Mouse (Mus musculus) ovary, postnatal 10 days (tissue): ENCODE results near the gene Pbxip1.
A peak's percentile ranks its signal among the peaks of the same experiment; 100 is the strongest.

ENCODE experiments used
- DNase-seq: peaks from one replicate; pipeline ENCODE4 v3.0.0; 2022; ENCODE audit warnings: low spot score

Gene Pbxip1

GRCm38 (mm10) chr3:89436176-89437113 lies at the start of gene Pbxip1:
Gene Pbxip1 (plus strand): TSS chr3:89436706.
- peak; percentile 33 for DNase-seq

DNA sequence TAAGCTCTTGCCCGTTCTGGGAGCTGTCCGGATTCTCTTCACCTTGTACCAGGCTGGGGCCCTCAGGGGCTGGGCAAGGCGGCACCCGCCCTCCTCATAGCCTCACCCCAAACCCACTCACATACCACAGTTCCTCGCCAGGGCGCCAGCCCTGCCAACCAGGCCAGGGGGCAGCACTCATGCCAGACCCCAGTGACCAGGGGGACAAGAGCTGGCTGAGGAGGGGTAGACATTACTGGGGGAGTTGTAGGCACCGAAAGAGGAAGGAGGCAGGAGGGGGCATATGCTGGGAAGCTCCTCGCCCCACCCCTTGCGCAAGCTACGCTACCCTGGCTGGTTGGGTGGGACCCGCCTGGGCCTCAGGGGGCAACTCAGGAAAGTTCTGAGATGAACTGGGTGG lies 48.9 kb upstream of the Pbxip1 start:
- no peak for DNase-seq

DNA sequence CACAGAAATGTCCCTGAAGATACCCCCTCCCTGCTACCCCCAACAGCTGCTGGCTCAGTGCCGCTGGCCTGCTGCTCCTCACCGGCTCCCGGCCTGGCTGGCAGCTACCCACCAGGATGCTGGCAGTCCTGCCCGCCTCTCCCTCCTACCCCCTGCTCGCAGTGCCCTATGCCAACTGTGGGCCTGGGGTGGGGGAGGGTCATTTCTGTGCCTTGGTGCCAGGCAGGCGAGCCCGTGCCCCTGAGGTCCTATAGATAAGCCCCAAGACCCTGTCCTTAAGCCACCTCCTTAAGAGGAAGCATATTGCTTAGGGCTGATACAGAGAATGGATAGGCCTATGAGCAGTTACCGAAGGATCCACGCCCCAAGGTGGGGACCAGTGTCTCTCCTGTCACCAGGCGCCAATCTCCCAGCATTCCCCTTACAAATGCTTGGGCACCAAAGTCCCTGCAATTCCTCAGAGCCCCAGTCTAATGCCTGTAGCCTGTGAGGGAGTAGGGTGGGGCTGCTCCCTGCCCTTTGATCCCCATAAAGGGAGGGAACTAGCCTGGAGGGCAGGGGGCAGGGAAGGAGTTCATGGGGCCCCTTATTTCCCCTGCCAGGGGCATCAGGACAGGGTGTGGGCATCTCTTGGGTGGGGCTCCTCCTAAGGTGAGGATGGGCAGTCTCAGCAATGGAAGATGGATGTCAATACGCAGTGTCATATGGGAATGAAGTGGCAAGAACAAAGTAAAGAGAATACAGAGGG lies 48.2 kb upstream of the Pbxip1 start:
- DNase-seq: no peak

GRCm38 (mm10) chr3:89388901-89389740 lies 47.4 kb upstream of the Pbxip1 start:
- no peak for DNase-seq

DNA sequence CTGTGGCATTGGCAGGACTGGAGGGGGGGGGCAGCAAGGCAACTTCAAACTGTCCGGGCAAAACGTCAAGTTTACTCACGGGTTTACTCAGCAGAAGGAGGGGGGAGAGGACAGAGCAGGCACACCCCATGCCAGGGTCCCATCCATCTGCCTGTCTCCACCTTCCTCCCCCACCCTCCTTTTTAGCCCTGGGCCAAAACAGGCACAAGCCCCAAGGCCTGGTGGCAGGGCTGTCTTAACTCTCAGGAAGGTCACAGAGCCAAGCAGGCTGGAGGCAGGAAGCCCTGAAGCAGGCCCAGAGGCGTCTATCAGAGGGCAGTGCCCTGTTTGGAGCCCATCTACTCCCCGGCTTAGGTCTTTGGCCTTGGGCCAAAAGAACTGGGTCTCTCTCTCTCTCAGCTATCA lies 46.4 kb upstream of the Pbxip1 start:
- no peak for DNase-seq

DNA sequence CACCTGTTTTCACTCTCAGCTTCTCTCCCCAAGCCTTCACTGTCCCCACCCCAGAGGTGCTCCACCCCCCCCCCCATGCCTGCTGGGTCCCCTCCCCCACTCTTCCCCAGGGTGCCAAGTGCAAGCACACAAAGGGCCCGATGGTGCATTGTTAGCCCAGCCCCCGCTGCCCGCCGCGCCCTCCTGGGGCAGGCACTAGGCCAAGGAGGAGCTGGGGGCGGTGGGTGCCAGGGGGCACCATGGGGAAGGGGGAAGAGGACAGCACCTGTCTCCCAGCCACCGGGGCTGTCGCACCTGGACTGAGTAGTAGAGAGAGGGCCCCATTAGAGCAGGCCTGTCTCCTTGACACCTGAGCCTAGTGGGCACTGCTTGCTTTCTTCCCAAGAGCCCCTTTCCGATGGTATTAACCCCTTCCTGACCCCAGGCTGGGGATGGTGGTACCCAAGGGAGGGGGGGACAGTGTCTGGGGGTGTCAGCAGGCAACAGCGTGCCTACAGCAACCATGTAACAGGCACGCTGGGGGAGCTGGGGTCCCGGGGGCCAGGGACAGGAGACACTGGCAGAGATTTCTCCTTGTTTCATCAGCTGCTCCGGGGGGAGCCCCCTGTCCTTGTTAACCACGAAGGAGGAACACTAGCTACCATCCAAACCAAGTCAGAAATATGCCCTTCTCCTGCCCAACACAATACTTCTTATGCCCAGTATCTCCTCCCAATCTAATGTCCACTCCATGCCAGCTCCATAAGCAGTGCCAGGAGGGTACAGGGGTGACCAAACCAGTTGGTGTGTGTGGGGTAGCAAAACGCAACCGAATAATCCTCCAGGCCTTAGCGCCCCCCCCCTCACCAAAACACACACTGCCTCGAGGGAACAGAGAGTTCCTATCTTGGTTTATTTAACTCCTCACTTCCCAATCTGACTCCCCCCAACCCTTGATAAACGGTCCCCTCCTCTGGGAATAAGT lies 45.5 kb upstream of the Pbxip1 start:
- no peak for DNase-seq

GRCm38 (mm10) chr3:89391663-89392511 lies 44.6 kb upstream of the Pbxip1 start:
- no peak for DNase-seq

DNA sequence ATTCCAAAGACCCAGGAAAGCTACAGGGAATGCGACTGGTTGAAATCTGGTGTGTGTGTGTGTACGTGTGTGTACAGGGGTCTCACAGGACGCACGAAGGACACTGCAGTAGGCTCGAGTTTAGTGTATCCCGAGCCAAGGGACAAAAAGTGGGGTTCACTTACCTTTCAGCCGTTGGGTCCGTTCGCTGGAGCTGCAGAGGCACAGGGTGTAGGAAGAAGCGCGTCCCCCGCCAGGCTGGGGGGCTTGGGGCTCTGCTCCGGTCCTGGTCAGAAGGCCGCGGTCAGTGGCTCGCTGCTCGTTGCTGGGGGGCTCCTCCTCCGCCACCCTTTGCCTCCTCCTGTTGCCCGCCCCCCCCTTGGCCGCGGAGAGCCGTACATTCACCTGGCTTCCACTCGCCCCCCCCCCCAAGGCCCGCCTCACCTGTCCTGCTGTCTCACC lies 43.6 kb upstream of the Pbxip1 start:
- no peak for DNase-seq

DNA sequence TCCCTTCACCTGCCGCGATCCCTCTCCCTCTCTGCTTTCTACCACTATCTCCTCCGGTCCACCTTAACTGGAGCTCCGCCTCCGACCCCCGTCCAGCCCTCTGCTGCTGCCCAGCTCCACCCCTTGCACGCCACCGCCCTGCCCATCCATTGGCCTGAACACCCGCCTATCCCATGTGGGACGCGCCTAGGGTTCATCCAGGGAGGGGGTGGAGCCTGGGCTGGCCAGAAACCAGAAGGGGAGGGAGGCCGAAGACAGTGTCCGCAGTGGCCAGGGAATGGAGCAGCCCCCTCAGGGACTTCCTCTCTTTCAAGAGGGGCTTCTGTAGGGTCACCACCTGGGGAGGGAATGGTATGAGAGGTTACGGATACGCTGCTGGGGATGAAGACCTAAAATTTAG lies 42.9 kb upstream of the Pbxip1 start:
- DNase-seq: peak; percentile 97

DNA sequence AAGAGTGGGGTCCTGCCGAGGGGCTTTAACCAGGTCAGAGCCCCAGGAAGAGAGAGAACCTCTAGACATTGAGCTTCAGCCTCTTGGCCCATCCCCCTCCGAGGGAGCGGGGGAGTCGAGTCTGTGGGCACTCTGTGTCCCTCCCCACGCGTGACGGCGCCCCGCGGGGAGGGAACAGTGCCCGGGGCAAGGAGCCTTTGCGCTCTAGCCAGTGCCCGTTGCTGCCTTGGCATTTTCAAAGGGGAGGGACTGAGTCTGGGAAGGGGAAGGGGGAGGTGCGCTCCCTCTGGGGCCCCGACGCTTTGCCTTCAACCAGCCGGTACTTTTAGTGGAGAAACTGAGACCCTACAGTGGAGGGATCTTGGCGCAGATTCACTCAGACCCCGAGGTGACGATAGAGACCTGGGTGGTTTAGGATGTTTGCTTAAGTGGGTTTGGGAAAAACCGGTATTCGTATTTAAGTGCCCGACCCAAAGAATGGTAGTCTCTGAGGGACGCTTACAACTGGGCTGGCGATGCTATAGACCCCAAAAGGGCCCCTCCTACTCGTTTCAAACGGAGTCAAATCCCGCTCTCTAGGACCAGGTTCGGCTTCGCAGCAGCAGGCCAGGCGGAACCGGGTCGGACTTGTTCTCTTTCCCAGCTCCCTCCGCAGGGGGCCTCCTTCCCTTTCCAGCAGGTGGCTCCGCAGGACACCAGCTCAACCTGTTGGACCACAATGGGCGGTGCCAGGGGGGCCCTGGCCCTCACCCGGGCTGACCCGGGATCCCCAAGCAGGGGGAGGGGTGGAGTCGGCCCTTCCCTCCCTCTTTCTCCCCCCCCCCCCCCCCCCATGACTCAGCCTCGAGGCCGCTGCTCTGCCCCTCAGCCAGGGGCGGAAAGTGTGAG lies 42.3 kb upstream of the Pbxip1 start, which contains the start of gene Zbtb7b:
TSS of gene Zbtb7b (minus strand) at position 771 of the 888 bp plus-strand sequence.
- peak; percentile 76 for DNase-seq

- no peak for DNase-seq
These were observed 41.6 kb upstream of the Pbxip1 start for GRCm38 (mm10) chr3:89394894-89395256.

GRCm38 (mm10) chr3:89395419-89395805 lies 41.1 kb upstream of the Pbxip1 start:
- no peak for DNase-seq

- no peak for DNase-seq
These were observed 40.5 kb upstream of the Pbxip1 start for GRCm38 (mm10) chr3:89395806-89396653.

- DNase-seq: no peak
These were observed 39.9 kb upstream of the Pbxip1 start for GRCm38 (mm10) chr3:89396654-89397005.

- DNase-seq: no peak
These were observed 35.2 kb upstream of the Pbxip1 start for GRCm38 (mm10) chr3:89401329-89401728.

DNA sequence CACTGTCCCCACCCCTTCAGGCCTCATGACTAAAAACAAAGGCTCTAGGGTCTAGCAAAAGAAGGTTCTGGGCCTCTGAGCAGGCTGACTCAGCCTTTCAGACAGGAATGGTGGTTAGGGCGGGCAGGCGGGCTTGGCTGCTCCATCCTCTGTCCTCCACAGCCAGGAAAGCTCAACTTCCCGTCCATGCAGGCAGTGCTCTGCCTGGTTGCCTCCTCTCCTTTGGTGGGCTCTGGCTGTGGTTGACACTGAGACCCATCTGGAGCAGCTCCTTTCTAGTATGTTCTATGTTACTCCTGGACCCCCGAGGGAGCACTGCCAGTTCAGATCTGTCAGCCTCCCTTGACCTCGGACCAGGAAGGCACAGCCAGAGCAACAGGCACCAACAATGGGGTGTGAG lies 33.8 kb upstream of the Pbxip1 start, which contains the start of gene Lenep:
TSS of gene Lenep (minus strand) at position 101 of the 400 bp plus-strand sequence.
- DNase-seq: no peak

DNA sequence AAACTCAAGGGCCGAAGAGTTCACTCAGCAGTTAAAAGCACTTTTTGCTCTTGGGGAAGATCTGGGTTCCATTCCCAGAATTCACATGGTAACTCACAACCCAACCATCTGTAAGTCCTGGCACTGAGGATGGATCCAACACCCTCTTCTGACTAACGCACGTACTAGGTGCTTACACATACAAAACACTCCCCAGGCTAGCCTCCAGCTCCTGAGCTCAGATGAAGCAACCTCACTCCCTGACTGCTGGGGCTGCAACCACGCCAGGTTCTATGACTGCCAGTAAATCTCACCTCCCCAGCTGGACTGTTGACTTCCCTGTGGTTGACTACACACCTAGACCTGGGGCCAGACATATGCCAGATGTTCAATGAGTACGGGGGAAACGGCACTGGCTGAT lies 29.6 kb upstream of the Pbxip1 start:
- DNase-seq: no peak

DNA sequence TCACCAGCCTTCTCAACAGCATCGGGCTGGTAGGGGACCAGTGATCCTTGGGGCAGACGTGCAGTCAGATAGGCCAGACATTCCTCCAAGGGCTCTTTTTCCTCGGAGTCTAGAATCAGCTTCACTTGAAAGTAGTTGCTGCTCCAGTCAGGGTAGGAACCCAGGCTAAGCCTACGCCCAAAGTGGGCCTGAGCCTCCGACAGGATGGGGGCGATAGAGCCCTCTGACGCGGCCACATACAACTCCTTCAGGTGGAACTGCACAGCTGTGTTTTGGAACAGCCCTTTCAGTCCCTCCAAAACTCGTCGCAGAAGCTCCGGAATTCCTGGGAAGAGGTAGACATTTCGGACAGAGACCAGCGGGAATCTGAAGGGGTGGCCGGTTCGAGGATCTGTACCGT lies 28.1 kb upstream of the Pbxip1 start:
- no peak for DNase-seq
